Mouse (Mus musculus) gastrocnemius, postnatal 36 days (tissue): ENCODE results near the gene Atp2b1. TPM values are rescaled to one million over a fixed set of nuclear protein-coding genes. Genes with fewer than 3 reads are reported as not detected.

ENCODE experiments used
- DNase-seq, 2 experiments: peaks; one replicate each; pipeline ENCODE4 v3.0.0; 2022
- intact Hi-C: fragments of 180-260 bp; cut with DNase I; formaldehyde crosslinking; loops from one replicate; pipeline ENCODE4 v1.15.1; 2025
- total RNA-seq, 2 experiments: library from RNA; stranded (reverse); gene quantifications; 2 replicates each; pipeline ENCODE4 v1.2.3; 2021

Gene Atp2b1
- total RNA-seq, 2 experiments from 2014 or later: 58.2 to 67.0 TPM

DNA sequence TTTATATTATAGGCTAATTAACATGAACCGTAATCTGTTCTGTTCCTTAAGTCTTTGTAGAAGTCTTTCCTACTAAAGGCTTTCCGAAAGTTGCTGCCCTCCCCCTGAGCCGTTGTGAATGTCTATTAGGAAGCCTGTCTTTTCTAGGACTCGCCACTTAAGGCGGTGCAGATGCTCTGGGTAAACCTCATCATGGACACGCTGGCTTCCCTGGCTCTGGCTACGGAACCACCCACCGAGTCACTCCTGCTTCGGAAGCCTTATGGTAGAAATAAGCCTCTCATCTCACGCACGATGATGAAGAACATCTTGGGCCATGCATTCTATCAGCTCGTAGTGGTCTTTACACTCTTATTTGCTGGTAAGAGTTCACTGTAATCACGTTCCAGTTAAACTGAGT is 100.5 kb downstream of the Atp2b1 start:
- intact Hi-C loops: no loop called here

GRCm38 (mm10) chr10:99016996-99017395 is 102.8 kb downstream of the Atp2b1 start:
- intact Hi-C loops: no loop called here
- no peak for DNase-seq

More for the DNA sequence above, 100.5 kb downstream of the Atp2b1 start:
- no peak for DNase-seq

- DNase-seq: no peak
- intact Hi-C loops: no loop called here
Measured at GRCm38 (mm10) chr10:99027462-99027861, 113.3 kb downstream of the Atp2b1 start.

DNA sequence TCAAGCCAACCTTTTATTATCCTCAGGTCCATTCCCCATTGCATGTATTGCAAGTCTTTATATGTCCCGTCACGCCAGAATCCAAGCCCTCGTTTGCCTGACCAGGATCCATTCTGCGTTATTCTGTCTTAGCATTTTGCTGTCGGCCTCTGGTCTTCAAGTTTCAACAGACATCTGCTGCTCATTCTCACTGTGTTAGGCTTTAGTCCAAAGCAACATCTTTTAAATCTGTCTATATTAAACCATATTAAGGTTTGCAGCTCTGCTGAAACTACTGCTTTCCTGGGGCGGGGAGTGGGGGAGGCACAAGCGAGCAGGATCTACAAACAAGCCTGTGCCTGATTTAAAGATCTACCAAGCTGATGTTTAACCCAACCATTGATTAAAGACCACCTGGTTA is 115.6 kb downstream of the Atp2b1 start:
- intact Hi-C loops: no loop called here
- no peak for DNase-seq

- DNase-seq: no peak
- intact Hi-C loops: no loop called here
Measured at GRCm38 (mm10) chr10:99033830-99034828, 119.9 kb downstream of the Atp2b1 start.

- no peak for DNase-seq
- intact Hi-C loops: no loop called here
Measured at GRCm38 (mm10) chr10:99037185-99038065, 123.2 kb downstream of the Atp2b1 start.

- DNase-seq: no peak
- intact Hi-C loops: no loop called here
Measured at GRCm38 (mm10) chr10:99038866-99039265, 124.7 kb downstream of the Atp2b1 start.

GRCm38 (mm10) chr10:99040171-99040570 is 126.0 kb downstream of the Atp2b1 start:
- DNase-seq: no peak
- intact Hi-C loops: no loop called here

GRCm38 (mm10) chr10:99046756-99047550 is 132.7 kb downstream of the Atp2b1 start:
- DNase-seq: no peak
- intact Hi-C loops: no loop called here

GRCm38 (mm10) chr10:99047551-99047940 is 133.3 kb downstream of the Atp2b1 start:
- no peak for DNase-seq
- intact Hi-C loops: no loop called here

DNA sequence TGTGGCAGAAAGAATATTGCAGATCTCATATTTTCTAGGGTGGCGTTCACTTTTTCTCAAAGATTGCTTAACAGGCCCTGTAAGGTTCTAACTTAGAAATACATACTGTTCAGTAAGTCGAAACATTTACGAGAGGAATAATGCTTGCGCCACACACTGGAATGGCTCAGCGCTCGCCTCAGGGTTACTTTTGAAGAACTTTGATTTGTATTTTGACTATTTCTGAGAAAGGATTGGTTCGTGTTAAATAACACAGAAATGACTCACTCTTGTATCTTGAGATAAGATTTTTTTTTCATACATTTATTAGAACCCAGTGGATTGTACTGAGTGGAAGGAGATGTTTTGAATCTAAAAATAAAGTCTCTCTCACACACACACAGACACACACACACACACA is 135.9 kb downstream of the Atp2b1 start:
- intact Hi-C loops: no loop called here
- DNase-seq: no peak

DNA sequence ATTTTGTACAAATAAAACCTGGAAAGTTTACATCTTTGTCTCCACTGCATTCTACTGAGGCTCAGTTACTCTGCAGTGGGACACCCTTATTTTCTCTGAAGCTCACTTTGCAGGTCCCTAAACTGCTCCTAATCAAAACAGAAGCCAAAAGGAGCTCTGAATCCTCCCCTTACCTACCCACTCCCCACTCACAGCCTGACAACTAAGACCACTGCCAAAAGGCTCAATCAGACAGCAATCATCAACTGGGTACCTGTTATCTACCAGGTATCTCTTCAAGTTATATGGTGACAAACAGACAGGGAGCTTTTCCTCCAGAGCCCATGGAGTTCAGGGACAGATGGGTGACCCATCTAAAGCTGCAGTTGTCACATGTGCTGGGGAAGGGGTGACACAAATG is 138.9 kb downstream of the Atp2b1 start:
- intact Hi-C loops: no loop called here
- DNase-seq: no peak

DNA sequence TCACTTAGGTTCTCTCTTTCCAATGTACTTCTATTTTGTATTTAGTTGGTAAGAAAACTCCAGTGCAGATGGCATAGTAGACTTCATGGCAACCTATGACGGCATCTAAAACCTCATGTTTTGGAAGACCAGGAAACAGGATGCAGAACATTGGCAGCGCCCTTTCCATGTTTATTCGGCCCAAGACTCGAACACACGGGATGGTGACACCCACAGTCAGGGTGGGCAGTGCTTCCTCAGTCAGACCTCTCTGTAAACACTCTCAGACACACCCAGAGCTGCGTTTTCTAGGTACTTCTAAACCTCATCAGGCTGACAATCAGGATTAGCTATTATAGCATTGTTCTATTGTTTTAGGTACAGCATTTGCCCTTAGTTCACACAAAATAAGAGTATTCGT is 146.4 kb downstream of the Atp2b1 start:
- intact Hi-C loops: no loop called here

DNA sequence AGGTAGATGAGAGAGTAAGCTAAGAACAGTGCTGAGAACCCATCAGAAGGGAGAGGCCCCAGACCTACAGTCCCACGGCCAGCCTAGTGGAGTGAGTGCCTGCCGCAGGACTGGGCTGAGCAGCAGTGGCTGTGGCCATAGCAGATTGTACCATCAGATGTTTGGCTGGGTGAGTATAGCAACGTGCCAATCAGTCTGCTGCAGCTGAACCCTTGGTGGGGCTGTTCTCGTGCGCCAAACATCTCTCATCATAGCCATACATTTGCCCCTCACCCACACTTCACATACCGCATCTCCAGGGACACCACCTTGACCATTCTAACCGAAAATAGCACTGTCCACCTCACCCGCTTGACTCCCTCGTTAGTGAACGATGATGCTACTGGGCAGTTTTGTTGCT is 147.2 kb downstream of the Atp2b1 start:
- intact Hi-C loops: no loop called here
- DNase-seq: no peak

More for the DNA sequence above, 146.4 kb downstream of the Atp2b1 start:
- DNase-seq: no peak

GRCm38 (mm10) chr10:99062546-99062945 is 148.3 kb downstream of the Atp2b1 start:
- intact Hi-C loops: no loop called here
- DNase-seq: no peak

Other genes with a start within 250 kb of the Atp2b1 start
- gene Poc1b, start 192.6 kb downstream of the Atp2b1 start, total RNA-seq: 1 to 10 TPM; 3.7 to 3.8 TPM
- gene Galnt4, start 193.8 kb downstream of the Atp2b1 start, total RNA-seq: 1 to 10 TPM; 1.2 to 1.5 TPM
- gene Phxr2, start 211.9 kb downstream of the Atp2b1 start, total RNA-seq: not detected